Mouse (Mus musculus): ENCODE data around the gene Kctd13. TPM values are rescaled to one million over a fixed set of nuclear protein-coding genes. Genes with fewer than 3 reads are reported as not detected.
A peak's percentile ranks its signal among the peaks of the same experiment; 100 is the strongest.
"Not testable (repeated sequence)": the region's sequence is repeated elsewhere in the genome, so short reads cannot be mapped to it uniquely, and the experiment has no call there.

The Kctd13 gene
- polyA plus RNA-seq, 1 experiment from 2014 or later: 35.6 TPM

GRCm38 (mm10) chr7:126898102-126898990, 30.3 kb upstream of the Kctd13 start:
- 0 out of 2 replicates have a peak, but pooled peaks cover 4% of the 10 kb centered on the region for H3K4me1 ChIP-seq (ENCODE audit: control insufficient read depth, insufficient read depth, low read length)
- ATAC-seq (ENCODE audit: insufficient read depth, low FRiP score, low TSS enrichment) (peak; percentile 79), DNase-seq (ENCODE audit: low spot score) (peak; percentile 96)
- no peaks in the 10 kb centered on the region for H3K36me3 ChIP-seq (ENCODE audit: control insufficient read depth, insufficient read depth, low read length)
- WGBS: 11% methylated on average over 37 of the region's 37 CpGs
- peak overlapping the region; percentile 60 for H3K9ac ChIP-seq (ENCODE audit: low read length)
- H3K4me3 ChIP-seq (ENCODE audit: low read depth, low read length): peak overlapping the region; percentile 45
- H3K4me2 ChIP-seq (ENCODE audit: low read depth): peak overlapping the region; percentile 53
- H3K27me3 ChIP-seq (ENCODE audit: control insufficient read depth, insufficient read depth, low read length): no peaks in the 10 kb centered on the region
- no peaks in the 10 kb centered on the region for H3K9me3 ChIP-seq (ENCODE audit: control insufficient read depth, low read length)
- H3K27ac ChIP-seq (ENCODE audit: low read depth, low read length): no peak overlapping the region

DNA sequence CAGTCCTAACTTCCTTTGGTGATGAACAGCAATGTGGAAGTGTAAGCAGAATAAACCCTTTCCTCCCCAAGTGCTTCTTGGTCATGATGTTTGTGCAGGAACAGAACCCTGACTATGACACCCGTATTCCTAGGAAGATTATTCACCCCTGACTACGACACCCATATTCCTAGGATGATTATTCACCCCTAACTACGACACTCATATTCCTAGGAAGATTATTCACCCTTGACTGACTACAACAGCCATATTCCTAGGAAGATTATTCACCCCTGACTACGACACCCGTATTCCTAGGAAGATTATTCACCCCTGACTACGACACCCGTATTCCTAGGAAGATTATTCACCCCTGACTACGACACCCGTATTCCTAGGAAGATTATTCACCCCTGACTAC, 28.9 kb upstream of the Kctd13 start:
- WGBS: 95% methylated on average over 7 of the region's 9 CpGs
- not testable (repeated sequence) for H3K9me3 ChIP-seq (ENCODE audit: control insufficient read depth, low read length); DNase-seq (ENCODE audit: low spot score); H3K27me3 ChIP-seq (ENCODE audit: control insufficient read depth, insufficient read depth, low read length); H3K9ac ChIP-seq (ENCODE audit: low read length); H3K27ac ChIP-seq (ENCODE audit: low read depth, low read length); H3K4me2 ChIP-seq (ENCODE audit: low read depth); H3K4me1 ChIP-seq (ENCODE audit: control insufficient read depth, insufficient read depth, low read length); ATAC-seq (ENCODE audit: insufficient read depth, low FRiP score, low TSS enrichment); H3K4me3 ChIP-seq (ENCODE audit: low read depth, low read length); H3K36me3 ChIP-seq (ENCODE audit: control insufficient read depth, insufficient read depth, low read length)

GRCm38 (mm10) chr7:126905590-126905989, 23.1 kb upstream of the Kctd13 start:
- no peak overlapping the region for H3K27ac ChIP-seq (ENCODE audit: low read depth, low read length)
- H3K9ac ChIP-seq (ENCODE audit: low read length): no peak overlapping the region
- 75% methylated on average over 3 of the region's 3 CpGs for WGBS
- no peak overlapping the region for H3K4me2 ChIP-seq (ENCODE audit: low read depth)
- H3K4me3 ChIP-seq (ENCODE audit: low read depth, low read length): no peak overlapping the region
- H3K36me3 ChIP-seq (ENCODE audit: control insufficient read depth, insufficient read depth, low read length): no peaks in the 10 kb centered on the region
- ATAC-seq (ENCODE audit: insufficient read depth, low FRiP score, low TSS enrichment): no peak
- no peaks in the 10 kb centered on the region for H3K27me3 ChIP-seq (ENCODE audit: control insufficient read depth, insufficient read depth, low read length)
- DNase-seq (ENCODE audit: low spot score): no peak
- no peaks in the 10 kb centered on the region for H3K4me1 ChIP-seq (ENCODE audit: control insufficient read depth, insufficient read depth, low read length)
- H3K9me3 ChIP-seq (ENCODE audit: control insufficient read depth, low read length): no peaks in the 10 kb centered on the region

GRCm38 (mm10) chr7:126914844-126915243, 13.8 kb upstream of the Kctd13 start:
- Histone ChIP-seq H3K27ac (ENCODE audit: low read depth, low read length) (no peak overlapping the region), H3K9me3 (ENCODE audit: control insufficient read depth, low read length) (no peaks in the 10 kb centered on the region), H3K9ac (ENCODE audit: low read length) (no peak overlapping the region), H3K27me3 (ENCODE audit: control insufficient read depth, insufficient read depth, low read length) (no peaks in the 10 kb centered on the region), H3K4me2 (ENCODE audit: low read depth) (no peak overlapping the region), H3K4me3 (ENCODE audit: low read depth, low read length) (no peak overlapping the region), H3K4me1 (ENCODE audit: control insufficient read depth, insufficient read depth, low read length) (no peaks in the 10 kb centered on the region), H3K36me3 (ENCODE audit: control insufficient read depth, insufficient read depth, low read length) (no peaks in the 10 kb centered on the region)
- WGBS: 93% methylated on average over 3 of the region's 3 CpGs
- DNase-seq (ENCODE audit: low spot score) (no peak), ATAC-seq (ENCODE audit: insufficient read depth, low FRiP score, low TSS enrichment) (no peak)

DNA sequence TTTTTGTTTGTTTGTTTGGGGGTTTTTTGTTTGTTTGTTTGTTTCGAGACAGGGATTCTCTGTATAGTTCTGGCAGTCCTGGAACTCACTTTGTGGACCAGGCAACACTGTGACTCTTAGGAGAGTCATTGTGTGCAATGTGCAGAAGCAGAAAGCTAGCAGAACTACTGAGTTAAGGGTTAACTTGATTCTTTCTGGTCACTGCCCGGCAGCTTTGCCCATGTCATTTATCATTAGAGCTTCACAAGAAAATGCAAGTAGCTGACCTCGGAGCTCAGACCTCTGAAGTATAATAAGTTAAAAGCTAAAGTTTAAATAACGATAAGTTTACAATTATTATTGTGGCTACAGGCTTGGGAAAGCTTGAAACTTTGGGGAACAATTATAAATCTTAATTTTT, 10.3 kb upstream of the Kctd13 start:
- H3K27ac ChIP-seq (ENCODE audit: low read depth, low read length); H3K9me3 ChIP-seq (ENCODE audit: control insufficient read depth, low read length); H3K9ac ChIP-seq (ENCODE audit: low read length); H3K27me3 ChIP-seq (ENCODE audit: control insufficient read depth, insufficient read depth, low read length); DNase-seq (ENCODE audit: low spot score); ATAC-seq (ENCODE audit: insufficient read depth, low FRiP score, low TSS enrichment); H3K36me3 ChIP-seq (ENCODE audit: control insufficient read depth, insufficient read depth, low read length); H3K4me3 ChIP-seq (ENCODE audit: low read depth, low read length); H3K4me2 ChIP-seq (ENCODE audit: low read depth); H3K4me1 ChIP-seq (ENCODE audit: control insufficient read depth, insufficient read depth, low read length): not testable (repeated sequence)
- WGBS: 28% methylated on average over 4 of the region's 4 CpGs

DNA sequence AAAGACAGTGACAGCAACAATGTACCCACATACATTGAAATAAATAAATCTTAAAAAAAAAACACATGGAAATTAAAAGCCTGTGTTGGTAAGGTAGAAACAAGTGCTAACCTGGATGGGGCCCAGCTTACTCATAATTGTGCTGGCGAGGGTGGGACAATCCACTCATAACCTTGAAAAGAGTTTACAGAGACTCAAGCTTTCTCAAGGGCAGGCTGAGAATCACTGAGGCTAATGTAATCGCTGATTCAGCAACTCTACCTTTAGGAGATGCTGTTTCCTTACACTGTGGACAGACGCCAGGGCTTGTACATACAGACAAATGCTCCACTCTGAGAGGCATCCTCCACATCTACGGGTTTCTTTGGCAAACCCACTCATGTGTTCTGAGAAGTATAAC, 8.7 kb upstream of the Kctd13 start:
- ATAC-seq (ENCODE audit: insufficient read depth, low FRiP score, low TSS enrichment) (no peak), DNase-seq (ENCODE audit: low spot score) (no peak)
- H3K4me3 ChIP-seq (ENCODE audit: low read depth, low read length): no peak overlapping the region
- peaks cover 4% of the 10 kb centered on the region; the same call in 1 of the 2 replicates for H3K4me1 ChIP-seq (ENCODE audit: control insufficient read depth, insufficient read depth, low read length)
- no peaks in the 10 kb centered on the region for H3K9me3 ChIP-seq (ENCODE audit: control insufficient read depth, low read length)
- no peaks in the 10 kb centered on the region for H3K27me3 ChIP-seq (ENCODE audit: control insufficient read depth, insufficient read depth, low read length)
- WGBS: 83% methylated on average over 4 of the region's 4 CpGs
- H3K9ac ChIP-seq (ENCODE audit: low read length): no peak overlapping the region
- no peaks in the 10 kb centered on the region for H3K36me3 ChIP-seq (ENCODE audit: control insufficient read depth, insufficient read depth, low read length)
- no peak overlapping the region for H3K27ac ChIP-seq (ENCODE audit: low read depth, low read length)
- H3K4me2 ChIP-seq (ENCODE audit: low read depth): no peak overlapping the region

- Histone ChIP-seq H3K36me3 (ENCODE audit: control insufficient read depth, insufficient read depth, low read length) (no peaks in the 10 kb centered on the region), H3K4me3 (ENCODE audit: low read depth, low read length) (peak overlapping the region; percentile 4; the same call in 1 of the 2 replicates), H3K4me1 (ENCODE audit: control insufficient read depth, insufficient read depth, low read length) (peaks cover 4% of the 10 kb centered on the region; the same call in 1 of the 2 replicates), H3K9me3 (ENCODE audit: control insufficient read depth, low read length) (no peaks in the 10 kb centered on the region), H3K4me2 (ENCODE audit: low read depth) (peak overlapping the region; percentile 30; the same call in 1 of the 2 replicates), H3K27me3 (ENCODE audit: control insufficient read depth, insufficient read depth, low read length) (no peaks in the 10 kb centered on the region), H3K27ac (ENCODE audit: low read depth, low read length) (no peak overlapping the region), H3K9ac (ENCODE audit: low read length) (no peak overlapping the region; the same call in 1 of the 2 replicates)
- DNase-seq (ENCODE audit: low spot score) (no peak), ATAC-seq (ENCODE audit: insufficient read depth, low FRiP score, low TSS enrichment) (no peak)
- 78% methylated on average over 2 of the region's 2 CpGs for WGBS
Measured at GRCm38 (mm10) chr7:126921563-126921962, 7.1 kb upstream of the Kctd13 start.

GRCm38 (mm10) chr7:126922624-126923060, 6.0 kb upstream of the Kctd13 start, which contains the start of gene Tmem219:
Tmem219 (minus strand) TSS chr7:126922917.
- Histone ChIP-seq H3K9ac (ENCODE audit: low read length) (peak within 1 kb of the TSS; percentile 18), H3K36me3 (ENCODE audit: control insufficient read depth, insufficient read depth, low read length) (no peaks in the 10 kb centered on the region), H3K27me3 (ENCODE audit: control insufficient read depth, insufficient read depth, low read length) (no peaks in the 10 kb centered on the region), H3K4me3 (ENCODE audit: low read depth, low read length) (peak within 1 kb of the TSS; percentile 6; the same call in 1 of the 2 replicates), H3K4me1 (ENCODE audit: control insufficient read depth, insufficient read depth, low read length) (peaks cover 6% of the 10 kb centered on the region; the same call in 1 of the 2 replicates), H3K9me3 (ENCODE audit: control insufficient read depth, low read length) (no peaks in the 10 kb centered on the region), H3K27ac (ENCODE audit: low read depth, low read length) (peak within 1 kb of the TSS; percentile 78), H3K4me2 (ENCODE audit: low read depth) (peak within 1 kb of the TSS; percentile 30)
- WGBS: 49% methylated on average over 5 of the region's 5 CpGs
- ATAC-seq (ENCODE audit: insufficient read depth, low FRiP score, low TSS enrichment): peak; percentile 31; the same call in 1 of the 2 replicates
- peak; percentile 55 for DNase-seq (ENCODE audit: low spot score)
